In the genomic region with DNA sequence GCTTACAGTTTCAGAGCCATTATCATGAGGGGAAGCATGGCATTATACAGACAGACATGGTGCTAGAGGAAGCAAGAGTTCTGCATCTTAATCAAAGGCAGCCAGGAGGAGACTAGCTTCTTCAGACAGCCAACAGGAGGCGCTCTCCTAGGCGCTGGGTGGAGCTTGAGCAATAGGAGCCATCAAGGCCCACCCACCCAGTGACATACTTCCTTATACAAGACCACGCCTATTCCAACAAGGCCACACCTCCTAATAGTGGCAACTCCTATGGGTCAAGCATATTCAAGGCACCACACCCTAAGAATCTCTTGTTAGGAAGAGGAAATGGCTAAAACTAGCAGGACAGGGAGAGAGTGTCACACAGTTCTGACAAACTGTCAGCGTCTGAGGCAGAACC, we compare ENCODE assay signal across 20 mouse cellular contexts.
"Had no signal": no experiment of that assay in that cellular context is flagged by ENCODE, and none has a peak within 500 bp of the region (broad histone marks: within the 10 kb centered on the region; RNA-seq: fewer than 3 reads in every experiment).

No protein-coding gene starts in this region.

- H3K36me3 ChIP-seq: limb, embryonic 10.5 days; limb, embryonic 13.5 days; liver, embryonic 12.5 days; liver, embryonic 15.5 days; lung, embryonic 15.5 days; midbrain, embryonic 12.5 days; midbrain, embryonic 15.5 days; neural tube, embryonic 13.5 days; stomach, embryonic 15.5 days had no signal

- DNase-seq: kidney, adult 2 months; kidney, postnatal 10 days; kidney, postnatal 4 days; liver; lung, adult 18-20 months; lung, postnatal 10 days; lung, postnatal 36 days; retina, postnatal 1 day; thymus, postnatal 25 days had no signal

- ATAC-seq: intestine, postnatal 0 days; liver, embryonic 12.5 days; midbrain, embryonic 15.5 days had no signal

- H3K27ac ChIP-seq: limb, embryonic 10.5 days; limb, embryonic 13.5 days; liver, embryonic 12.5 days; liver, embryonic 15.5 days; lung, embryonic 15.5 days; midbrain, embryonic 12.5 days; midbrain, embryonic 15.5 days; neural tube, embryonic 13.5 days; stomach, embryonic 15.5 days had no signal

- H3K9me3 ChIP-seq: limb, embryonic 10.5 days; limb, embryonic 13.5 days; liver, embryonic 15.5 days; lung, embryonic 15.5 days; midbrain, embryonic 12.5 days; midbrain, embryonic 15.5 days; neural tube, embryonic 13.5 days; stomach, embryonic 15.5 days had no signal

- H3K4me3 ChIP-seq: limb, embryonic 10.5 days; limb, embryonic 13.5 days; liver, embryonic 12.5 days; liver, embryonic 15.5 days; lung, embryonic 15.5 days; midbrain, embryonic 12.5 days; midbrain, embryonic 15.5 days; myocyte; neural tube, embryonic 13.5 days; stomach, embryonic 15.5 days had no signal

- H3K27me3 ChIP-seq: limb, embryonic 13.5 days; liver, embryonic 12.5 days; liver, embryonic 15.5 days; lung, embryonic 15.5 days; midbrain, embryonic 12.5 days; midbrain, embryonic 15.5 days; neural tube, embryonic 13.5 days; stomach, embryonic 15.5 days had no signal

- H3K4me2 ChIP-seq: limb, embryonic 13.5 days; liver, embryonic 12.5 days; liver, embryonic 15.5 days; lung, embryonic 15.5 days; midbrain, embryonic 12.5 days; midbrain, embryonic 15.5 days; neural tube, embryonic 13.5 days; stomach, embryonic 15.5 days had no signal

- H3K9ac ChIP-seq: limb, embryonic 13.5 days; liver, embryonic 12.5 days; liver, embryonic 15.5 days; lung, embryonic 15.5 days; midbrain, embryonic 12.5 days; midbrain, embryonic 15.5 days; neural tube, embryonic 13.5 days; stomach, embryonic 15.5 days had no signal

- H3K4me1 ChIP-seq: liver, embryonic 12.5 days; liver, embryonic 15.5 days; stomach, embryonic 15.5 days had no signal
